Mouse (Mus musculus) G1E (cell line): ENCODE results near the gene Itih5.

ENCODE experiments used
- CTCF ChIP-seq: IDR thresholded peaks from 2 replicates; pipeline ENCODE4 v1.5.1; 2012; ENCODE audit warnings: low read depth, low read length, inconsistent platforms, mixed read lengths
- GATA1 ChIP-seq: IDR thresholded peaks from 2 replicates; pipeline ENCODE4 v1.6.1; 2012; ENCODE audit warnings: borderline replicate concordance, low read length, inconsistent platforms, mixed read lengths
- TAL1 ChIP-seq: conservative IDR thresholded peaks from 2 replicates; pipeline ENCODE4 v1.6.1; 2012; ENCODE audit warnings: low read depth, low read length, inconsistent platforms, mixed read lengths

DNA sequence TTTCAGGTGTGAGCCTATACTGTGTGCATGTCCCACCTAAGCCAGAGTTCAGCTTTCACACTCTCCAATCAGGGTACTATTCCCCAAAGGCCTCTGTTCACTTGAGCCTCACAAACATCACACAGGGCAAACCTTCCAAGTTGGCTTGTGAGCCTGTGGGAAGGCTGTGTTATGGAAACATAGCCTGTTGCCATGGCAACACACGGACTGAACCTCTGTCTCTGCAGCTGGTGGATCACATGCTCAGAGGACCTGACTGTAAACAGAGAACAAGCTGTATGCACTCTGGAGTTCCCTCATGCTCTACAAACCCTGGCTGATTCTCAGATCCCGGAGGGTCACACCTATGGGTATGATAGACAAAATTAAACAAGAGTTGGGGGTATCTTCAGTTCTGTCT, 122.8 kb downstream of the Itih5 start:
- TF ChIP-seq CTCF (no peak), GATA1 (no peak), TAL1 (no peak)
